Mouse (Mus musculus) testis, adult 2 months (tissue): ENCODE measurements at regions not wholly inside any gene's neighbourhood (a gene's known extent, or its start where the extent isn't known, plus 50 kb on each side); places are given as distances from the start of the nearest gene placed in this dataset.

Experiments used
- CTCF ChIP-seq: fragments of 200-500 bp; IDR thresholded peaks from 2 replicates; pipeline ENCODE4 v1.5.1; 2012; ENCODE audit warnings: low read depth, mild to moderate bottlenecking, inconsistent platforms, low read length, moderate library complexity; ENCODE audit not compliant: control insufficient read depth, insufficient read depth, insufficient replicate concordance
- POLR2A ChIP-seq: fragments of 200-500 bp; IDR thresholded peaks from 2 replicates; pipeline ENCODE4 v1.6.1; 2012; ENCODE audit warnings: low read depth, mild to moderate bottlenecking, inconsistent platforms, low read length, moderate library complexity; ENCODE audit not compliant: control insufficient read depth

DNA sequence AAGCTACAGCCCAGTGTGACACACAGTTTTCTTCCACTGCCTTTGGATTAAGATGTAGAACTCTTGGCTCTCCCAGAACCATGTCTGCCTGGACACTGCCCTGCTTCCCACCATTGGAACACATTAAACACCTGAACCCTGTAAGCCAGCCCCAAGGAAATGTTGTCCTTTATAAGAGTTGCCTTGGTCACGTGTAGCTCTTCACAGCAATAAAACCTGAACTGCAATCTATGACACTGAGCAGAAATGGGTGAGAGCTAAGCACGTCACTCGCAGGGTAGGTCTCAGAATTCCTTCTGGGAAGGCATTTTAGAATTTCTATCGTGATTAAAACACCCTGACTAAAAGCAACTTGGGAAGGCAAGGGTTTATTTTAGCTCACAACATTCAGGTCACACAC lies 92.4 kb upstream of the Lrig1 start:
- no peak for TF ChIP-seq CTCF
- TF ChIP-seq POLR2A: no peak
